Mouse (Mus musculus) liver, embryonic 14.5 days (tissue): ENCODE measurements around the gene Wdr45. TPM values are rescaled to one million over a fixed set of nuclear protein-coding genes. Genes with fewer than 3 reads are reported as not detected.

Experiments
- ATAC-seq: fragments of 200-750 bp; cut with Nextera tagmentation; 2 replicates; pipeline ENCODE4 v1.8.0; 2017; ENCODE audit warnings: moderate number of reproducible peaks, mild to moderate bottlenecking, moderate library complexity; ENCODE audit not compliant: insufficient read depth
- DNase-seq, 3 experiments: peaks; one replicate each; pipeline ENCODE4 v3.0.0-alpha.2; 2012 to 2013; ENCODE audit warnings: low read depth in 3 of 3, low spot score in 3 of 3
- H3K27ac ChIP-seq: fragments of 300-500 bp; sonication (generic); 2 replicates; pipeline ENCODE4 v1.5.1; 2014; ENCODE audit warnings: moderate library complexity, mild to moderate bottlenecking, control low read depth, inconsistent platforms
- H3K27me3 ChIP-seq: fragments of 300-500 bp; sonication (generic); 2 replicates; pipeline ENCODE4 v1.6.1; 2014; ENCODE audit warnings: mild to moderate bottlenecking, low read length, moderate library complexity; ENCODE audit not compliant: control insufficient read depth, insufficient read depth
- H3K36me3 ChIP-seq: fragments of 300-500 bp; sonication (generic); replicated peaks from 2 replicates; pipeline ENCODE4 v1.6.1; 2014; ENCODE audit warnings: low read depth; ENCODE audit not compliant: control insufficient read depth, insufficient read depth
- H3K4me1 ChIP-seq, 2 experiments: fragments of 200-500 bp in 1 of 2; fragments of 300-500 bp in 1 of 2; sonication (generic) in 1 of 2; replicated peaks; 2 replicates each; pipeline ENCODE4 v1.6.1; 2012 to 2014; ENCODE audit warnings: antibody characterized with exemption in 1 of 2, inconsistent platforms in 1 of 2, low read length in 1 of 2; ENCODE audit not compliant: control insufficient read depth in 2 of 2, insufficient read depth in 2 of 2
- H3K4me2 ChIP-seq: fragments of 300-500 bp; sonication (generic); 2 replicates; pipeline ENCODE4 v1.6.1; 2014; ENCODE audit warnings: low read depth, mild to moderate bottlenecking, control low read depth, moderate library complexity
- H3K4me3 ChIP-seq, 2 experiments: fragments of 200-500 bp in 1 of 2; fragments of 300-500 bp in 1 of 2; sonication (generic) in 1 of 2; 2 replicates each; pipeline ENCODE4 v1.5.1; 2012 to 2014; ENCODE audit warnings: low read depth in 2 of 2, low read length in 2 of 2, mild to moderate bottlenecking in 2 of 2, control low read depth in 1 of 2, inconsistent platforms in 1 of 2, moderate library complexity in 1 of 2; ENCODE audit not compliant: insufficient read depth in 1 of 2
- H3K9ac ChIP-seq: fragments of 300-500 bp; sonication (generic); replicated peaks from 2 replicates; pipeline ENCODE4 v1.6.1; 2014; ENCODE audit warnings: mild to moderate bottlenecking, control low read depth, moderate library complexity
- H3K9me3 ChIP-seq: fragments of 300-500 bp; sonication (generic); 2 replicates; pipeline ENCODE4 v1.6.1; 2016; ENCODE audit warnings: low read length, mixed read lengths; ENCODE audit not compliant: control insufficient read depth
- CTCF ChIP-seq: IDR thresholded peaks from 2 replicates; pipeline ENCODE4 v1.5.1; 2016; ENCODE audit warnings: antibody characterized with exemption, low read depth, control low read depth
- EP300 ChIP-seq: IDR thresholded peaks from 2 replicates; pipeline ENCODE4 v1.6.1; 2016; ENCODE audit warnings: antibody characterized with exemption, low read depth
- WGBS: fragments of 180-500 bp; shearing (Covaris S2); extraction: QIAGEN DNeasy Blood & Tissue Kit; methylation state at CpG from one replicate; pipeline ENCODE4 v1.1.7; 2014; ENCODE audit not compliant: insufficient replicate concordance; 5-methylcytosine and 5-hydroxymethylcytosine counted together
- polyA plus RNA-seq, 2 experiments: library from polyadenylated mRNA; depleted of rRNA in 1 of 2; stranded (reverse) in 1 of 2; unstranded in 1 of 2; fragments of >200 nt; fragmentation: Nextera tagmentation in 1 of 2; extraction: Ambion mirVana in 1 of 2; gene quantifications; 2 replicates each; pipeline versions ENCODE4 v1.2.1 to v1.2.3; 2012 to 2014

Gene Wdr45
- polyA plus RNA-seq, 2 experiments, result 7.5 to 11.8 TPM

DNA sequence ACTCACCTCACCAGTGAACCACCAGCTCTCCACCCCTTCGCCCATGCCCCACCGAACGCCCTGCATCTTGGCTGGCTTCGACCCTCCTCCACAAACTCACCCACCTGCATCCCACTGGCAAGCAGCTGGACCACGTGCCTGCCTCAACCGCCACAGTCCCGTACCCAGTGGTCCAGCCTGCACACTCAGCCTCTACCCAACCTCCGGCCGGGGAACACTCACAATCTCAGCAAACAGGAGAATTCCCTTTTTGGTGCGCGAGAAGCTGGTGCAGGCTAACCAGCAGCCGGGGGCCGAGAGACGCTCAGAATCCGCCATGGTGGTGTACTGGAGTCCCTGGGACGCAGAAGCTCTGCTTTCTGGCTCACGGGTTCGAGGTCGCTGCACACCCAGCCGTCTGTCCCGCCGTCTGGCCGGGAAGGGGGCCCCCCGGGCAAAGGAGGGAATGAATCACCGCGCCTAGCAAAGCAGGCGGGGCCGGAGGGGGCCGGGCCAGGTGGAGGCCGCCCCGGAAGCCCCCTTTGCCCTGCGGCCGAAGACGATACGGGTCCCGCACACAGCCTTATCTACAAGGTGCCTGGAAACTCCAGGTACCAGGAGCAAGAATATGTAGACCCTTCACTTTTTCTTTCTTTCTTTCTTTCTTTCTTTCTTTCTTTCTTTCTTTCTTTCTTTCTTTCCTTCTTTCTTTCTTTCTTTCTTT lies 43.1 kb upstream of the Wdr45 start, which contains the start of gene Plp2:
Gene Plp2 (minus strand): TSS at position 470 of the 703 bp plus-strand sequence.
- peaks cover 0 to 15% of the 10 kb centered on the region in 2 experiments; a peak in 2 of 4 replicates for H3K4me1 ChIP-seq
- no peaks in the 10 kb centered on the region for H3K27me3 ChIP-seq
- 16% methylated on average over 30 of the region's 36 CpGs for WGBS
- peak within 1 kb of the TSS; percentile 23 for H3K9ac ChIP-seq
- H3K36me3 ChIP-seq, result no peaks in the 10 kb centered on the region
- no peak within 1 kb of the TSS for H3K27ac ChIP-seq
- DNase-seq (no peak), ATAC-seq (peak; percentile 34)
- TF ChIP-seq CTCF, result no peak
- TF ChIP-seq EP300, result no peak
- no peaks in the 10 kb centered on the region for H3K9me3 ChIP-seq
- peak within 1 kb of the TSS; percentile 50 to 72 for H3K4me3 ChIP-seq
- H3K4me2 ChIP-seq, result peak within 1 kb of the TSS; percentile 65

DNA sequence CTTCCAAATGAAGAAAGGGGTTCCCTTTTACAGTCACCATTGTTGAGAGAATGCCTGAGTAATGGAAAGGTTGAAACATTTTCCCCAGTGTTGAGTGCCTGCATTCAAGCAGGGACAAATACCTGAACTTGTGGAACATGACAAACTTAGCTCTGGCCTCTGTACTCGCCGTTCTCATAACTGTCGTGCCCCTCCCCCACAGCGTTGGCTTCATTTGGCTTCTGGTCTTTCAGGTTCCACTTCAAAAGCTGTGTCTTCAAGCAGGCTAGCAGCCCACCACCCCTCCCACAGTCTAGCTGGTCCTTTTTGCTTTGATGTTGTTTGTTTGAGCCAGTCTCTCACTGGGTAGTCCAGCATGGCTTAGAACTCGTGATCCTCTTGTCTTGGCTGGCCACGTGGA lies 41.4 kb upstream of the Wdr45 start:
- WGBS, result 33% methylated on average over 6 of the region's 6 CpGs
- H3K4me3 ChIP-seq, result no peak overlapping the region
- no peaks in the 10 kb centered on the region for H3K27me3 ChIP-seq
- H3K4me1 ChIP-seq, result peaks cover 0 to 15% of the 10 kb centered on the region in 2 experiments; a peak in 2 of 4 replicates
- H3K27ac ChIP-seq, result no peak overlapping the region
- no peaks in the 10 kb centered on the region for H3K9me3 ChIP-seq
- DNase-seq (no peak), ATAC-seq (no peak)
- TF ChIP-seq CTCF (no peak), EP300 (no peak)
- no peaks in the 10 kb centered on the region for H3K36me3 ChIP-seq
- no peak overlapping the region for H3K4me2 ChIP-seq
- H3K9ac ChIP-seq, result no peak overlapping the region

DNA sequence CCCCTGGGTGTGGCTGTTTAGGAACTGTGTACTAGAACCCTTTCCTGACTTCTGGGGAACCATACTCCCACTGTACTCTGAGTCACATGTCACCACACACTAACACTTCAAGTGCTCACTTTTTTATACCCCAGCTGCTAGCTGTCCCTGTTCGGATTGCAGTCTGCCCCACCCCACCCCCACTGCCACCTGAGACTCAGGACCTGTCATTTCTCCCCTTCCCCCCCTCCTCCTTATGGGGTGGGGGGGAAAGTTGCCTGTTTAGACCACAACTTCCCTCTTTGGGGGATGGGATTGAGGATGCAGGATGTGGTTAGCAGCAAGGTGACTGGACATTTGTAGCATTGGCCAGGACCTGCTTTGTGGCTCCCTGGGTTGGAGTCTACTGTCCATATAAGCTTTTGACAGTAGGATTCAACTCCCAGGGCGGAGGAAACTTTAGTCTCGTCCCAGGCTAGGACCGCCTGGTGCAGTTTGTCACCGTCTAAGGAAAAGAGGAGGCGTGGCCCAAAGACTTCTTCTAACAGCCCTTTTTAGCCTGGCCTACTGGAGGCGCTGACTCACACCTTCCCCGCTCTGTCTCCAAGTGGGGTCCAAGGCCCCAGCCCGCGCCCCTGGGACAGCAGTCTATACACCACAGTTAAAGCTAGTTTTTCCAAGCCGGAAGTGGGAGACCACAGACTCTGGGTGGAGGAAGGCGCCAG lies 40.4 kb upstream of the Wdr45 start:
- H3K4me3 ChIP-seq, result no peak overlapping the region
- DNase-seq, result no peak
- H3K4me1 ChIP-seq, result peaks cover 0 to 15% of the 10 kb centered on the region in 2 experiments; a peak in 2 of 4 replicates
- peak overlapping the region; percentile 62 for H3K4me2 ChIP-seq
- no peak overlapping the region; the same call in 1 of the 2 replicates for H3K9ac ChIP-seq
- no peak overlapping the region for H3K27ac ChIP-seq
- H3K36me3 ChIP-seq, result no peaks in the 10 kb centered on the region
- H3K9me3 ChIP-seq, result no peaks in the 10 kb centered on the region
- no peaks in the 10 kb centered on the region for H3K27me3 ChIP-seq
- ATAC-seq, result peak; percentile 47
- TF ChIP-seq EP300 (no peak), CTCF (no peak)
- WGBS, result 21% methylated on average over 12 of the region's 12 CpGs

- H3K4me1 ChIP-seq, result peaks cover 0 to 15% of the 10 kb centered on the region in 2 experiments; a peak in 2 of 4 replicates
- no peak for ATAC-seq
- TF ChIP-seq EP300 (no peak), CTCF (no peak)
- WGBS, result 16% methylated on average over 28 of the region's 28 CpGs
- peak overlapping the region; percentile 62 for H3K4me2 ChIP-seq
- H3K27me3 ChIP-seq, result no peaks in the 10 kb centered on the region
- H3K36me3 ChIP-seq, result no peaks in the 10 kb centered on the region
- H3K9me3 ChIP-seq, result no peaks in the 10 kb centered on the region
- no peak for DNase-seq
- peak overlapping the region; percentile 18 to 40 for H3K4me3 ChIP-seq
- H3K27ac ChIP-seq, result no peak overlapping the region
- H3K9ac ChIP-seq, result peak overlapping the region; percentile 31; the same call in 1 of the 2 replicates
Measured at GRCm38 (mm10) chrX:7674284-7675000, 39.7 kb upstream of the Wdr45 start.

GRCm38 (mm10) chrX:7675001-7675380 lies 39.1 kb upstream of the Wdr45 start:
- Histone ChIP-seq H3K9me3 (no peaks in the 10 kb centered on the region), H3K36me3 (no peaks in the 10 kb centered on the region), H3K4me2 (peak overlapping the region; percentile 62), H3K4me3 (peak overlapping the region; percentile 18 to 40; a peak in 3 of 4 replicates), H3K9ac (peak overlapping the region; percentile 31; the same call in 1 of the 2 replicates), H3K27ac (no peak overlapping the region), H3K27me3 (no peaks in the 10 kb centered on the region), H3K4me1 (peaks cover 0 to 13% of the 10 kb centered on the region in 2 experiments; a peak in 2 of 4 replicates)
- DNase-seq (no peak), ATAC-seq (no peak)
- WGBS, result 19% methylated on average over 10 of the region's 10 CpGs
- TF ChIP-seq EP300, result no peak
